Mouse (Mus musculus) hindbrain, embryonic 13.5 days (tissue): ENCODE results near the gene Slc44a1. TPM values are rescaled to one million over a fixed set of nuclear protein-coding genes. Genes with fewer than 3 reads are reported as not detected.

Experiments
- ATAC-seq: fragments of 200-750 bp; cut with Nextera tagmentation; 2 replicates; pipeline ENCODE4 v1.8.0; 2017; ENCODE audit warnings: moderate TSS enrichment; ENCODE audit not compliant: low FRiP score
- H3K27ac ChIP-seq: fragments of 300-500 bp; sonication (generic); 2 replicates; pipeline ENCODE4 v1.5.1; 2015; ENCODE audit warnings: inconsistent platforms, mild to moderate bottlenecking, moderate library complexity
- H3K27me3 ChIP-seq: fragments of 300-500 bp; sonication (generic); 2 replicates; pipeline ENCODE4 v1.6.1; 2015; ENCODE audit warnings: mild to moderate bottlenecking, inconsistent platforms
- H3K36me3 ChIP-seq: fragments of 300-500 bp; sonication (generic); 2 replicates; pipeline ENCODE4 v1.6.1; 2015; ENCODE audit warnings: mild to moderate bottlenecking, inconsistent platforms
- H3K4me1 ChIP-seq: fragments of 300-500 bp; sonication (generic); replicated peaks from 2 replicates; pipeline ENCODE4 v1.6.1; 2015; ENCODE audit warnings: inconsistent platforms
- H3K4me2 ChIP-seq: fragments of 300-500 bp; sonication (generic); 2 replicates; pipeline ENCODE4 v1.6.1; 2015; ENCODE audit warnings: inconsistent platforms, mild to moderate bottlenecking, moderate library complexity
- H3K4me3 ChIP-seq: fragments of 300-500 bp; sonication (generic); 2 replicates; pipeline ENCODE4 v1.5.1; 2015; ENCODE audit warnings: mild to moderate bottlenecking, inconsistent platforms
- H3K9ac ChIP-seq: fragments of 300-500 bp; sonication (generic); 2 replicates; pipeline ENCODE4 v1.6.1; 2015; ENCODE audit warnings: mild to moderate bottlenecking, inconsistent platforms
- H3K9me3 ChIP-seq: fragments of 300-500 bp; sonication (generic); 2 replicates; pipeline ENCODE4 v1.6.1; 2016; ENCODE audit warnings: inconsistent platforms
- WGBS: fragments of 180-500 bp; shearing (Covaris S2); methylation state at CpG from one replicate; pipeline ENCODE4 v1.1.7; 2015; 5-methylcytosine and 5-hydroxymethylcytosine counted together
- polyA plus RNA-seq: library from polyadenylated mRNA; unstranded; fragments of >200 nt; fragmentation: Nextera tagmentation; extraction: Ambion mirVana; gene quantifications from 2 replicates; pipeline ENCODE4 v1.2.1, GENCODE M21; 2015

Gene Slc44a1
- polyA plus RNA-seq, 1 experiment from 2014 or later, result 9.8 TPM

- H3K9ac ChIP-seq, result no peak overlapping the region
- H3K36me3 ChIP-seq, result no peaks in the 10 kb centered on the region; the same call in 1 of the 2 replicates
- no peak overlapping the region for H3K4me3 ChIP-seq
- H3K27ac ChIP-seq, result no peak overlapping the region
- no peaks in the 10 kb centered on the region for H3K9me3 ChIP-seq
- WGBS, result 53% methylated on average over 2 of the region's 2 CpGs
- no peaks in the 10 kb centered on the region for H3K4me1 ChIP-seq
- no peak overlapping the region for H3K4me2 ChIP-seq
- H3K27me3 ChIP-seq, result no peaks in the 10 kb centered on the region
- ATAC-seq, result no peak
Measured at GRCm38 (mm10) chr4:53526446-53526845, 86.2 kb downstream of the Slc44a1 start.

GRCm38 (mm10) chr4:53535795-53536194, 95.6 kb downstream of the Slc44a1 start:
- H3K4me2 ChIP-seq, result no peak overlapping the region
- 92% methylated on average over 12 of the region's 12 CpGs for WGBS
- ATAC-seq, result no peak
- no peaks in the 10 kb centered on the region for H3K4me1 ChIP-seq
- no peak overlapping the region for H3K27ac ChIP-seq
- no peaks in the 10 kb centered on the region for H3K36me3 ChIP-seq
- H3K27me3 ChIP-seq, result no peaks in the 10 kb centered on the region
- no peak overlapping the region for H3K9ac ChIP-seq
- H3K4me3 ChIP-seq, result no peak overlapping the region
- H3K9me3 ChIP-seq, result no peaks in the 10 kb centered on the region

- no peak overlapping the region for H3K27ac ChIP-seq
- H3K4me3 ChIP-seq, result no peak overlapping the region
- H3K9me3 ChIP-seq, result no peaks in the 10 kb centered on the region
- H3K36me3 ChIP-seq, result peaks cover 3% of the 10 kb centered on the region
- ATAC-seq, result no peak
- H3K27me3 ChIP-seq, result no peaks in the 10 kb centered on the region
- no peak overlapping the region for H3K4me2 ChIP-seq
- no peaks in the 10 kb centered on the region for H3K4me1 ChIP-seq
- no peak overlapping the region for H3K9ac ChIP-seq
Measured at GRCm38 (mm10) chr4:53537101-53537500, 96.9 kb downstream of the Slc44a1 start.

- no peak overlapping the region for H3K9ac ChIP-seq
- H3K9me3 ChIP-seq, result no peaks in the 10 kb centered on the region
- H3K27ac ChIP-seq, result no peak overlapping the region
- H3K4me2 ChIP-seq, result no peak overlapping the region
- H3K27me3 ChIP-seq, result no peaks in the 10 kb centered on the region
- H3K4me1 ChIP-seq, result no peaks in the 10 kb centered on the region
- H3K4me3 ChIP-seq, result no peak overlapping the region
- H3K36me3 ChIP-seq, result peaks cover 7% of the 10 kb centered on the region
- ATAC-seq, result no peak
- WGBS, result 92% methylated on average over 2 of the region's 2 CpGs
Measured at GRCm38 (mm10) chr4:53537539-53537938, 97.3 kb downstream of the Slc44a1 start.

- Histone ChIP-seq H3K9me3 (no peaks in the 10 kb centered on the region), H3K4me3 (no peak overlapping the region), H3K4me1 (no peaks in the 10 kb centered on the region), H3K27me3 (no peaks in the 10 kb centered on the region), H3K27ac (no peak overlapping the region), H3K9ac (no peak overlapping the region), H3K4me2 (no peak overlapping the region), H3K36me3 (peaks cover 12% of the 10 kb centered on the region)
- no peak for ATAC-seq
- WGBS, result 84% methylated on average over 11 of the region's 11 CpGs
Measured at GRCm38 (mm10) chr4:53538600-53538999, 98.4 kb downstream of the Slc44a1 start.

- 95% methylated on average over 11 of the region's 11 CpGs for WGBS
- Histone ChIP-seq H3K4me2 (no peak overlapping the region), H3K27ac (no peak overlapping the region), H3K27me3 (no peaks in the 10 kb centered on the region), H3K36me3 (peaks cover 21% of the 10 kb centered on the region), H3K9ac (no peak overlapping the region), H3K4me3 (no peak overlapping the region), H3K9me3 (no peaks in the 10 kb centered on the region), H3K4me1 (no peaks in the 10 kb centered on the region)
- ATAC-seq, result no peak
Measured at GRCm38 (mm10) chr4:53539929-53540328, 99.7 kb downstream of the Slc44a1 start.

- Histone ChIP-seq H3K36me3 (peaks cover 32% of the 10 kb centered on the region), H3K9me3 (no peaks in the 10 kb centered on the region), H3K27ac (no peak overlapping the region), H3K27me3 (no peaks in the 10 kb centered on the region), H3K4me2 (no peak overlapping the region), H3K4me3 (no peak overlapping the region), H3K4me1 (no peaks in the 10 kb centered on the region), H3K9ac (no peak overlapping the region)
- WGBS, result 88% methylated on average over 8 of the region's 8 CpGs
- ATAC-seq, result no peak
Measured at GRCm38 (mm10) chr4:53543421-53543820, 103.2 kb downstream of the Slc44a1 start.

GRCm38 (mm10) chr4:53544889-53545288, 104.7 kb downstream of the Slc44a1 start:
- no peak overlapping the region for H3K4me3 ChIP-seq
- WGBS, result 78% methylated on average over 1 of the region's 1 CpGs
- peaks cover 32% of the 10 kb centered on the region for H3K36me3 ChIP-seq
- H3K27ac ChIP-seq, result no peak overlapping the region
- H3K4me1 ChIP-seq, result no peaks in the 10 kb centered on the region
- ATAC-seq, result no peak
- no peaks in the 10 kb centered on the region for H3K27me3 ChIP-seq
- H3K9me3 ChIP-seq, result no peaks in the 10 kb centered on the region
- H3K9ac ChIP-seq, result no peak overlapping the region
- H3K4me2 ChIP-seq, result no peak overlapping the region

GRCm38 (mm10) chr4:53547381-53547780, 107.2 kb downstream of the Slc44a1 start:
- 98% methylated on average over 5 of the region's 5 CpGs for WGBS
- Histone ChIP-seq H3K4me2 (no peak overlapping the region), H3K4me3 (no peak overlapping the region), H3K4me1 (no peaks in the 10 kb centered on the region), H3K27ac (no peak overlapping the region), H3K9me3 (no peaks in the 10 kb centered on the region), H3K9ac (no peak overlapping the region), H3K27me3 (no peaks in the 10 kb centered on the region), H3K36me3 (peaks cover 26% of the 10 kb centered on the region)
- no peak for ATAC-seq

GRCm38 (mm10) chr4:53549375-53549774, 109.2 kb downstream of the Slc44a1 start:
- Histone ChIP-seq H3K4me1 (no peaks in the 10 kb centered on the region), H3K27me3 (no peaks in the 10 kb centered on the region), H3K27ac (no peak overlapping the region), H3K9ac (no peak overlapping the region), H3K4me2 (no peak overlapping the region), H3K36me3 (peaks cover 16% of the 10 kb centered on the region), H3K9me3 (no peaks in the 10 kb centered on the region), H3K4me3 (no peak overlapping the region)
- ATAC-seq, result no peak
- 75% methylated on average over 4 of the region's 4 CpGs for WGBS

GRCm38 (mm10) chr4:53564618-53565017, 124.4 kb downstream of the Slc44a1 start:
- no peaks in the 10 kb centered on the region for H3K9me3 ChIP-seq

GRCm38 (mm10) chr4:53567065-53567464, 126.9 kb downstream of the Slc44a1 start:
- no peak for ATAC-seq
- peaks cover 7% of the 10 kb centered on the region for H3K36me3 ChIP-seq
- no peaks in the 10 kb centered on the region for H3K9me3 ChIP-seq
- no peak overlapping the region for H3K9ac ChIP-seq
- H3K4me1 ChIP-seq, result no peaks in the 10 kb centered on the region
- WGBS, result 97% methylated on average over 1 of the region's 1 CpGs
- no peak overlapping the region for H3K27ac ChIP-seq
- no peak overlapping the region for H3K4me2 ChIP-seq
- H3K4me3 ChIP-seq, result no peak overlapping the region
- no peaks in the 10 kb centered on the region for H3K27me3 ChIP-seq

More at GRCm38 (mm10) chr4:53564618-53565017, 124.4 kb downstream of the Slc44a1 start:
- no peaks in the 10 kb centered on the region for H3K4me1 ChIP-seq
- no peak overlapping the region for H3K4me2 ChIP-seq
- H3K36me3 ChIP-seq, result peaks cover 19% of the 10 kb centered on the region
- H3K9ac ChIP-seq, result no peak overlapping the region
- H3K27ac ChIP-seq, result no peak overlapping the region
- no peak overlapping the region for H3K4me3 ChIP-seq
- no peaks in the 10 kb centered on the region for H3K27me3 ChIP-seq
- no peak for ATAC-seq
- WGBS, result 83% methylated on average over 5 of the region's 5 CpGs

- no peaks in the 10 kb centered on the region for H3K4me1 ChIP-seq
- H3K27ac ChIP-seq, result no peak overlapping the region
- no peaks in the 10 kb centered on the region for H3K36me3 ChIP-seq
- H3K27me3 ChIP-seq, result no peaks in the 10 kb centered on the region
- ATAC-seq, result no peak
- H3K9ac ChIP-seq, result no peak overlapping the region
- no peaks in the 10 kb centered on the region for H3K9me3 ChIP-seq
- 85% methylated on average over 2 of the region's 2 CpGs for WGBS
- H3K4me2 ChIP-seq, result no peak overlapping the region
- no peak overlapping the region for H3K4me3 ChIP-seq
Measured at GRCm38 (mm10) chr4:53575558-53575957, 135.3 kb downstream of the Slc44a1 start.

GRCm38 (mm10) chr4:53587676-53588075, 147.5 kb downstream of the Slc44a1 start:
- Histone ChIP-seq H3K36me3 (no peaks in the 10 kb centered on the region), H3K4me1 (peaks cover 9% of the 10 kb centered on the region; the same call in 1 of the 2 replicates), H3K4me3 (no peak overlapping the region), H3K27me3 (no peaks in the 10 kb centered on the region), H3K4me2 (no peak overlapping the region), H3K9ac (no peak overlapping the region), H3K9me3 (no peaks in the 10 kb centered on the region), H3K27ac (no peak overlapping the region)
- no peak for ATAC-seq
